36 mouse cellular contexts compared by ENCODE assay signal in the genomic region with DNA sequence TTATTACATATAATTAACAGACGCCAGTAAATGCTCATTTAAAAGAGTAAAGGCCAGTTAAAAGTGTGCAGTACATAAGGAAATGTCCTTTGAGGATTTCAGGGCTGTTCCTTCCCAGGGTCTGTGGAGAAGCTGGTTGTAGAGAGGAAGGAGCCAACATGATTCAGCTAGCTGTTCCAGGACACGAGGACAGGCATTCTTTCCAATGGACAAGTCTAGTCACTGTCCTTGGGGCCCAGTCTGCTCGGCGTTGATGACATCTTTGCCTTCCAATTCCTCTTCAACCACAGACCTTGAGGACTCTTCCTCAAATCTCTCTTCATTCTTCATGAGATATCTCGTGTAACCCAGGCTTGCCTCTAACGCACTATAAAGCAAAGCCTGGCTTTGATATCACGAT. TPM values are rescaled to one million over a fixed set of nuclear protein-coding genes. Genes with fewer than 3 reads are reported as not detected.
DNase-seq lines count a peak whose midpoint lies in the region; ATAC-seq and TF ChIP-seq lines count a peak whose summit lies in the region.
"Had no signal": no experiment of that assay in that cellular context is flagged by ENCODE, and none has a peak within 500 bp of the region (broad histone marks: within the 10 kb centered on the region; RNA-seq: fewer than 3 reads in every experiment).

No protein-coding gene starts in this region.

- H3K9ac ChIP-seq in liver, embryonic 15.5 days, result no peak overlapping the region
- H3K9ac ChIP-seq in CH12.LX (ENCODE audit: insufficient read depth, low read depth), result no peak overlapping the region
- H3K9ac ChIP-seq in midbrain, embryonic 14.5 days (replicated peaks; ENCODE audit: low read length), result no peak overlapping the region
- no peak overlapping the region for H3K9ac ChIP-seq in heart, embryonic 11.5 days (ENCODE audit: low read depth, low read length)
- H3K9ac ChIP-seq: embryonic facial prominence, embryonic 13.5 days; forebrain, embryonic 12.5 days; hindbrain, embryonic 15.5 days; intestine, embryonic 15.5 days; kidney, embryonic 15.5 days; limb, embryonic 13.5 days; midbrain, embryonic 15.5 days had no signal

- H3K9me3 ChIP-seq in liver, embryonic 15.5 days (replicated peaks), result no peaks in the 10 kb centered on the region
- peaks cover 3% of the 10 kb centered on the region for H3K9me3 ChIP-seq in CH12.LX (replicated peaks; ENCODE audit: low read length)
- H3K9me3 ChIP-seq in midbrain, embryonic 14.5 days (ENCODE audit: control insufficient read depth, low read length), result no peaks in the 10 kb centered on the region
- H3K9me3 ChIP-seq in heart, embryonic 11.5 days (replicated peaks; ENCODE audit: control insufficient read depth, low read length), result no peaks in the 10 kb centered on the region
- H3K9me3 ChIP-seq: embryonic facial prominence, embryonic 13.5 days; forebrain, embryonic 12.5 days; hindbrain, embryonic 15.5 days; intestine, embryonic 15.5 days; kidney, embryonic 15.5 days; midbrain, embryonic 15.5 days had no signal

- TF ChIP-seq CTCF in CH12.LX (conservative IDR thresholded peaks at IDR 0.05 in 1 of 2, IDR thresholded peaks at IDR 0.05 in 1 of 2; ENCODE audit: low read depth in 2 of 2, low read length in 2 of 2), result no peak

- in situ Hi-C loops in CH12.LX (cut with MboI; ENCODE audit: low pct_ligation_motif_present, low pct_unique_long_range_greater_than_20kb, low sequenced_read_pairs), result loop anchor here (25.0 kb wide), 2 partner anchors 108 to 208 kb away; a partner anchor contains a TSS

- no peak for ATAC-seq in liver, embryonic 15.5 days (ENCODE audit: insufficient read depth)
- ATAC-seq in midbrain, embryonic 14.5 days (ENCODE audit: low FRiP score, low TSS enrichment), result no peak
- no peak for ATAC-seq in heart, embryonic 11.5 days (replicated peaks; ENCODE audit: insufficient number of reproducible peaks, low FRiP score, low TSS enrichment)
- ATAC-seq: intestine, embryonic 15.5 days; midbrain, embryonic 15.5 days; Patski had no signal

- no peak overlapping the region for H3K27ac ChIP-seq in liver, embryonic 15.5 days (replicated peaks)
- peak overlapping the region; percentile 73 for H3K27ac ChIP-seq in CH12.LX (ENCODE audit: insufficient read depth, low read depth)
- H3K27ac ChIP-seq in midbrain, embryonic 14.5 days (replicated peaks; ENCODE audit: low read depth, low read length), result no peak overlapping the region
- no peak overlapping the region for H3K27ac ChIP-seq in heart, embryonic 11.5 days (ENCODE audit: low read depth, low read length)
- H3K27ac ChIP-seq: embryonic facial prominence, embryonic 13.5 days; forebrain, embryonic 12.5 days; hindbrain, embryonic 15.5 days; intestine, embryonic 15.5 days; kidney, embryonic 15.5 days; limb, embryonic 13.5 days; midbrain, embryonic 15.5 days; stomach, postnatal 0 days had no signal

- DNase-seq in liver, result no peak
- DNase-seq in CH12.LX (ENCODE audit: extremely low read depth), result peak; percentile 6
- peak; percentile 49 for DNase-seq in adrenal gland, postnatal 10 days
- peak; percentile 43 for DNase-seq in induced T-regulatory cell, adult 2 months (ENCODE audit: low read depth)
- no peak for DNase-seq in B cell, adult 2 months
- DNase-seq in midbrain, embryonic 14.5 days, result no peak
- DNase-seq: cerebellum, adult 2 months; cerebellum, postnatal 36 days; embryo, embryonic 11 days; gastrocnemius, adult 2 months; layer of hippocampus, adult 9-11 months; lung, adult 18-20 months; lung, postnatal 10 days; right cerebral cortex, postnatal 14 days had no signal

- H3K4me3 ChIP-seq in liver, embryonic 15.5 days (replicated peaks), result no peak overlapping the region
- H3K4me3 ChIP-seq in CH12.LX (replicated peaks in 1 of 3; ENCODE audit: low read depth in 2 of 3, low read length in 2 of 3, poor library complexity in 1 of 3), result no peak overlapping the region
- no peak overlapping the region for H3K4me3 ChIP-seq in midbrain, embryonic 14.5 days (replicated peaks; ENCODE audit: low read depth, low read length)
- no peak overlapping the region for H3K4me3 ChIP-seq in heart, embryonic 11.5 days (ENCODE audit: low read depth, low read length)
- H3K4me3 ChIP-seq: embryonic facial prominence, embryonic 13.5 days; forebrain, embryonic 12.5 days; hindbrain, embryonic 15.5 days; limb, embryonic 13.5 days; midbrain, embryonic 15.5 days had no signal

- H3K4me1 ChIP-seq in liver, embryonic 15.5 days (replicated peaks), result peaks cover 19% of the 10 kb centered on the region
- H3K4me1 ChIP-seq in CH12.LX (ENCODE audit: control insufficient read depth in 1 of 2, insufficient read depth in 2 of 2), result peaks cover 11 to 29% of the 10 kb centered on the region in 2 experiments
- peaks cover 7% of the 10 kb centered on the region; the same call in 1 of the 2 replicates for H3K4me1 ChIP-seq in midbrain, embryonic 14.5 days (ENCODE audit: control insufficient read depth, insufficient read depth, low read length)
- no peaks in the 10 kb centered on the region for H3K4me1 ChIP-seq in heart, embryonic 11.5 days (ENCODE audit: control insufficient read depth, insufficient read depth, low read length)
- H3K4me1 ChIP-seq: intestine, embryonic 15.5 days had no signal

- peaks cover 15% of the 10 kb centered on the region; the same call in 1 of the 2 replicates for H3K27me3 ChIP-seq in liver, embryonic 15.5 days
- H3K27me3 ChIP-seq in CH12.LX (replicated peaks), result no peaks in the 10 kb centered on the region
- no peaks in the 10 kb centered on the region for H3K27me3 ChIP-seq in midbrain, embryonic 14.5 days (ENCODE audit: control insufficient read depth, insufficient read depth, low read length)
- H3K27me3 ChIP-seq in heart, embryonic 11.5 days (ENCODE audit: control insufficient read depth, insufficient read depth, low read length), result peaks cover 7% of the 10 kb centered on the region
- H3K27me3 ChIP-seq: hindbrain, embryonic 15.5 days; intestine, embryonic 15.5 days; midbrain, embryonic 15.5 days; Patski had no signal

- dilution Hi-C loops in CH12.LX (cut with MboI; ENCODE audit: extremely low pct_ligation_motif_present, extremely low pct_unique_long_range_greater_than_20kb, low sequenced_read_pairs), result no loop called here

- TF ChIP-seq POLR2A in CH12.LX (IDR thresholded peaks at IDR 0.05; ENCODE audit: low read depth, low read length), result no peak

- H3K36me3 ChIP-seq in liver, embryonic 15.5 days (replicated peaks), result no peaks in the 10 kb centered on the region
- H3K36me3 ChIP-seq in CH12.LX (replicated peaks in 1 of 2; ENCODE audit: control insufficient read depth in 1 of 2, insufficient read depth in 1 of 2, low read length in 1 of 2), result peaks cover 0 to 11% of the 10 kb centered on the region in 2 experiments
- no peaks in the 10 kb centered on the region for H3K36me3 ChIP-seq in midbrain, embryonic 14.5 days (ENCODE audit: control insufficient read depth, insufficient read depth, low read length)
- H3K36me3 ChIP-seq in heart, embryonic 11.5 days (ENCODE audit: control insufficient read depth, insufficient read depth, low read length), result no peaks in the 10 kb centered on the region
- H3K36me3 ChIP-seq: embryonic facial prominence, embryonic 13.5 days; forebrain, embryonic 12.5 days; hindbrain, embryonic 15.5 days; intestine, embryonic 15.5 days; kidney, embryonic 15.5 days; limb, embryonic 13.5 days; midbrain, embryonic 15.5 days had no signal

- TF ChIP-seq RAD21 in CH12.LX (IDR thresholded peaks at IDR 0.05; ENCODE audit: low read depth, low read length), result no peak

- 0 out of 2 replicates have a peak overlapping the region, but pooled peaks have one; percentile 90 for H3K4me2 ChIP-seq in liver, embryonic 15.5 days
- H3K4me2 ChIP-seq in CH12.LX (ENCODE audit: insufficient read depth, low read depth, poor library complexity, severe bottlenecking), result 0 out of 2 replicates have a peak overlapping the region, but pooled peaks have one; percentile 55
- H3K4me2 ChIP-seq in midbrain, embryonic 14.5 days (ENCODE audit: low read length), result no peak overlapping the region
- H3K4me2 ChIP-seq in heart, embryonic 11.5 days, result no peak overlapping the region
- H3K4me2 ChIP-seq: forebrain, embryonic 12.5 days; hindbrain, embryonic 15.5 days had no signal

- no peaks in the 10 kb centered on the region for H3K79me2 ChIP-seq in CH12.LX (replicated peaks; ENCODE audit: control insufficient read depth, extremely low read depth, insufficient read depth, poor library complexity, severe bottlenecking)

- TF ChIP-seq EP300 in CH12.LX (IDR thresholded peaks at IDR 0.05; ENCODE audit: low read length), result no peak; the same call in 1 of the 2 replicates

- 34% methylated on average over 7 of the region's 7 CpGs for WGBS in liver, embryonic 15.5 days (ENCODE audit: insufficient replicate concordance)
- whole genome bisulfite sequencing in midbrain, embryonic 14.5 days, result 80% methylated on average over 7 of the region's 7 CpGs
- WGBS in heart, embryonic 11.5 days (ENCODE audit: insufficient replicate concordance), result 73% methylated on average over 7 of the region's 7 CpGs

TF ChIP-seq in CH12.LX, 34 proteins besides CTCF, POLR2A, EP300 and RAD21:
- TF ChIP-seq ZNF384 (IDR thresholded peaks at IDR 0.05; ENCODE audit: low read depth, low read length) (no peak), TBP (conservative IDR thresholded peaks at IDR 0.05; ENCODE audit: low read depth, low read length) (no peak)

RNA-seq across cellular contexts. Expression of a gene that starts 1.4 kb away (rescaled TPM):
- polyA plus RNA-seq in liver, embryonic 15.5 days (2015; fragmentation: Nextera tagmentation; extraction: Ambion mirVana), result 11.9 and 12.2 TPM in 2 replicates
- total RNA-seq in CH12.LX (2012; rRNA removed) (17.2 and 20.6 TPM in 2 replicates), CH12.LX (2014; rRNA removed) (15.7 and 19.5 TPM in 2 replicates)
- 69.7 and 72.1 TPM in 2 replicates for polyA plus RNA-seq in CH12.LX (2012; ENCODE audit: insufficient read length, low read depth)
- total RNA-seq in adrenal gland, postnatal 10 days (2021), result 10 to 100 TPM; 33.5 TPM
- 28.2 and 32.7 TPM in 2 replicates for polyA plus RNA-seq in midbrain, embryonic 14.5 days (2014; fragmentation: Nextera tagmentation; extraction: Ambion mirVana)
- polyA plus RNA-seq in heart, embryonic 11.5 days (2014; fragmentation: Nextera tagmentation; extraction: Ambion mirVana), result 24.8 and 26.8 TPM in 2 replicates

RNA-seq across cellular contexts. Expression of a gene that starts 42.0 kb away (rescaled TPM):
- not detected in 2 replicates for polyA plus RNA-seq in liver, embryonic 15.5 days (2015; fragmentation: Nextera tagmentation; extraction: Ambion mirVana)
- total RNA-seq in CH12.LX (2012; rRNA removed) (not detected in 2 replicates), CH12.LX (2014; rRNA removed) (not detected in 2 replicates)
- 0.07 TPM in 1 of 2 replicates, not detected in the other for polyA plus RNA-seq in CH12.LX (2012; ENCODE audit: insufficient read length, low read depth)
- not detected for total RNA-seq in adrenal gland, postnatal 10 days (2021)
- polyA plus RNA-seq in midbrain, embryonic 14.5 days (2014; fragmentation: Nextera tagmentation; extraction: Ambion mirVana), result 0.08 and 0.18 TPM in 2 replicates
- polyA plus RNA-seq in heart, embryonic 11.5 days (2014; fragmentation: Nextera tagmentation; extraction: Ambion mirVana), result 0.10 TPM in 1 of 2 replicates, not detected in the other
- total RNA-seq: gastrocnemius, adult 2 months; gastrocnemius, postnatal 4 days; hematopoietic stem cell, adult 5-6 weeks; left cerebral cortex, adult 18-20 months; left cerebral cortex, postnatal 25 days; megakaryocyte-erythroid progenitor cell, adult 5-6 weeks; neutrophil, adult 5-6 weeks had no signal
- polyA plus RNA-seq: cerebellum, adult 2 months; embryonic facial prominence, embryonic 13.5 days; erythroblast, embryonic 14.5 days; forebrain, embryonic 12.5 days; heart, embryonic 16.5 days; intestine, embryonic 15.5 days; kidney, embryonic 15.5 days; large intestine, adult 2 months; limb, embryonic 13.5 days; stomach, postnatal 0 days; thymus, postnatal 0 days; urinary bladder, adult 2 months had no signal

Comparison
In these comparisons a context has a peak if more than half of its experiments do, and no peak if none do; other contexts are left out.
1. H3K4me2 ChIP-seq: peak in liver, embryonic 15.5 days (single experiment) and CH12.LX (single experiment); none in midbrain, embryonic 14.5 days (single experiment) and heart, embryonic 11.5 days (single experiment).
2. DNase-seq: peak in CH12.LX (single experiment), adrenal gland, postnatal 10 days (single experiment) and induced T-regulatory cell, adult 2 months (single experiment); none in liver (single experiment), B cell, adult 2 months (0 of 2) and midbrain, embryonic 14.5 days (single experiment).